Mouse (Mus musculus): Measurements from ENCODE around the gene Kif22.

- TF ChIP-seq CTCF (IDR thresholded peaks at IDR 0.05) (no peak), POLR2A (IDR thresholded peaks at IDR 0.05; ENCODE audit: insufficient read depth, low read depth, low read length) (no peak), EP300 (IDR thresholded peaks at IDR 0.05; ENCODE audit: insufficient read depth, low read depth, low read length) (no peak)
Observed at GRCm38 (mm10) chr7:127011051-127011450, 31.2 kb downstream of the Kif22 start.

All from heart, adult 2 months (tissue).